Mouse (Mus musculus): ENCODE measurements around the gene Inpp4b.

The Inpp4b gene

GRCm38 (mm10) chr8:81578951-81579350 lies 236.6 kb downstream of the Inpp4b start:
- no peak for DNase-seq (ENCODE audit: low read depth, low spot score)

- no peak for DNase-seq (ENCODE audit: low read depth, low spot score)
Observed at GRCm38 (mm10) chr8:81581817-81582437, 239.6 kb downstream of the Inpp4b start.

- no peak for DNase-seq (ENCODE audit: low read depth, low spot score)
Observed at GRCm38 (mm10) chr8:81582906-81583305, 240.6 kb downstream of the Inpp4b start.

- no peak for DNase-seq (ENCODE audit: low read depth, low spot score)
Observed at GRCm38 (mm10) chr8:81586783-81587182, 244.4 kb downstream of the Inpp4b start.

GRCm38 (mm10) chr8:81594134-81594714 lies 251.9 kb downstream of the Inpp4b start:
- DNase-seq (ENCODE audit: low read depth, low spot score) = no peak

- no peak for DNase-seq (ENCODE audit: low read depth, low spot score)
Observed at GRCm38 (mm10) chr8:81599209-81599608, 256.9 kb downstream of the Inpp4b start.

- DNase-seq (ENCODE audit: low read depth, low spot score) = no peak
Observed at GRCm38 (mm10) chr8:81601136-81601535, 258.8 kb downstream of the Inpp4b start.

- DNase-seq (ENCODE audit: low read depth, low spot score) = no peak
Observed at GRCm38 (mm10) chr8:81608082-81608481, 265.7 kb downstream of the Inpp4b start.

GRCm38 (mm10) chr8:81609064-81609463 lies 266.7 kb downstream of the Inpp4b start:
- DNase-seq (ENCODE audit: low read depth, low spot score) = no peak

GRCm38 (mm10) chr8:81612611-81613010 lies 270.3 kb downstream of the Inpp4b start:
- peak; percentile 36 for DNase-seq (ENCODE audit: low read depth, low spot score)

GRCm38 (mm10) chr8:81614135-81614534 lies 271.8 kb downstream of the Inpp4b start:
- DNase-seq (ENCODE audit: low read depth, low spot score) = no peak

GRCm38 (mm10) chr8:81614605-81615004 lies 272.2 kb downstream of the Inpp4b start:
- DNase-seq (ENCODE audit: low read depth, low spot score) = no peak

GRCm38 (mm10) chr8:81615552-81615951 lies 273.2 kb downstream of the Inpp4b start:
- DNase-seq (ENCODE audit: low read depth, low spot score) = no peak

- no peak for DNase-seq (ENCODE audit: low read depth, low spot score)
Observed at GRCm38 (mm10) chr8:81618918-81619317, 276.6 kb downstream of the Inpp4b start.

GRCm38 (mm10) chr8:81635015-81635414 lies 292.7 kb downstream of the Inpp4b start:
- no peak for DNase-seq (ENCODE audit: low read depth, low spot score)

- no peak for DNase-seq (ENCODE audit: low read depth, low spot score)
Observed at GRCm38 (mm10) chr8:81635912-81636583, 293.7 kb downstream of the Inpp4b start.

GRCm38 (mm10) chr8:81638478-81638877 lies 296.1 kb downstream of the Inpp4b start:
- no peak for DNase-seq (ENCODE audit: low read depth, low spot score)

- DNase-seq (ENCODE audit: low read depth, low spot score) = no peak
Observed at GRCm38 (mm10) chr8:81639820-81640219, 297.5 kb downstream of the Inpp4b start.

- no peak for DNase-seq (ENCODE audit: low read depth, low spot score)
Observed at GRCm38 (mm10) chr8:81643030-81643429, 300.7 kb downstream of the Inpp4b start.

GRCm38 (mm10) chr8:81692167-81692566 lies 349.8 kb downstream of the Inpp4b start:
- no peak for DNase-seq (ENCODE audit: low read depth, low spot score)

GRCm38 (mm10) chr8:81694893-81695292 lies 352.5 kb downstream of the Inpp4b start:
- DNase-seq (ENCODE audit: low read depth, low spot score) = no peak

- no peak for DNase-seq (ENCODE audit: low read depth, low spot score)
Observed at GRCm38 (mm10) chr8:81702038-81702437, 359.7 kb downstream of the Inpp4b start.

All from telencephalon, adult 2 months (tissue).